Mouse (Mus musculus): Measurements from ENCODE around the gene Fam126a.
"Not testable (repeated sequence)": the region's sequence is repeated elsewhere in the genome, so short reads cannot be mapped to it uniquely, and the experiment has no call there.

Gene Fam126a

DNA sequence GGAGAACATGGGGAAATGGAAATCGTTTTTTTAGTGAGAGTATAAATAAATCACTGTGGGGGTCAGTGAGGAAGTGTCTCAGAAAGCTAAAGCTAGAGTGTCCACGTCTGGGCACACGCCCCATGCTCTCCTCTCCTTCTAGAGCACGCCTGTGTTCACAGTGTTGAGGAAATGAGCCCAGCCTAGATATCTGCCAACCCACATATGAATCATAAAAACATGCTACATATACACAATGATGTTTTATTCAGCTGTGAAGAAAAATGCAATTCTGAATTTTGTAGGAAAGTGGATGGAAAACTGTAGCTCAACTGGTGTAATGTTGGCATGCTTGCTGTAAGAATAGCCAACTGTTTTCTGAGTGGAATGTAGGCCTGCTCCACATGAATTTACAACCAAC is 130.3 kb downstream of the Fam126a start:
- no peak for DNase-seq (ENCODE audit: low spot score)

DNA sequence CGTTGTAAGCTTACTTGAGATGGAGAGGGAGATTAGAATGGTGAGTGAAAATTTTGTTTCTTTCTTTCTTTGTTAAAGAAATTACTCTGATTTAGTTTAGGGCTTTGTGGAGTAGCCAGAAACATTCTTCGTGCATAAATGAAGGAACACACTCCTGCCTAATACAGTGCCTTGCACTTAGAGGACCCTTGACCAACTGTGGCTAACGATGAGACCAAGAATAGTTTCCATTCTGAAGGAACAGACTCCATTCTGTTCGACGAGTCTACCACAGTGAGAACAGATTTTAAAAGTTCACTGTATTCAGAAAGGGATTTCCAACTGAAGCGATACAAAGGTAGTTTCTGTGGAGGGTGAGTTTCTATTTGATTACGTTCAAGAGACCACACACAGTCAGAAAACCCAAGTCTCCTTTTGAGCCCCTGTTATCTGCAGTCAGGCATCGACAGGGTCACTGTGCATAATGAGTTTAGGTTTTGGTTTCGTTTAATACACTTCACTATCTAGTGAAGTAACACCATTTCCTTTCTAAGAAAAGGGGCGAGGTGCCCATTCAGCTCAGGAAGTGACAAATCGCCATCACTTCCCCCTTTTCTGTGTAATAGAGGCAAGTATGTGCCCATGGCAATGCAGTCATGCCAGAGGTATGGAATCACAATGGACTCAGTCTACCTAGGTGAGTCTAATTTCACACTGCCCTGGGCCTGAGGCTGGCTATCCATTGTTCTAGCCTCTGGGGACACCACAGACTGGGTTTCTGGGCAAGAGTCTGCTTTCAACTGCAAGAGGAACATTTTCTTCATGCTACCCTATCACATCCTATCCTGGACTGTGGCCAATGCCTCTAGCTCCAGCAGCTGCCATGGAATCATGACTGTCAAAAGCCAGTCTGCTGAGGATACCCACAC is 136.4 kb downstream of the Fam126a start:
- DNase-seq (ENCODE audit: low spot score): peak; percentile 16

DNA sequence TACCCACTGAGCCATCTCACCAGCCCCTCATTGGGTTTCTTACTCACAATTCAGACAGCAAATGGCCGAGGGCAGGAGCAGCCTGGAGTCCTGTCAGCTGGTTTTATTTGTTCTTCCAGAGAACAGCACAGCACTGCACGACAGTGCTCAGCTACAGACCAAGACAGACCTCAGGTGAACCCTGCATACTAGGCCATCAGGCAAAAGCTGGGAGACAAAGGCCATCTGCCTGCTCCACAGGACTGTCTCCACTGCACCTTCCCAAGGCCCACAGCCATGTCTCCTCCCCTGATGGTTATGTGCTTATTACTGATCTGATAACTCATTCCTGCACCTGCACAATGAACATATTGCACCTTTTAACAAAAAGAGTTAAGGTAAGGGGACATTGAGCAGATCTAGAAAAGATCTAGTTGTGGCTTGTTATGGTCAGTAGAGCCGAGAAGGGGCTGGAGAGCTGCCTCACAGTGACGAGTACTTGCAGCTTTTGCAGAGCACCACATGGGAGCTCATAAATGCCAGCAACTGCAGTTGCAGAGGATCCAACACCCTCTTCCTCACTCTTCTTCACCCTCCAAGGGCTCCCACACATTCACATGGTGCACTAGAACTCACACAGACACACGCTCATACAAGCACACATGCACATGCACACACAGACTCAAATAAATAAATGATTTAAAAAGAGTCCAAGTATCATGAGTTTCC is 137.2 kb downstream of the Fam126a start:
- DNase-seq (ENCODE audit: low spot score): no peak

DNA sequence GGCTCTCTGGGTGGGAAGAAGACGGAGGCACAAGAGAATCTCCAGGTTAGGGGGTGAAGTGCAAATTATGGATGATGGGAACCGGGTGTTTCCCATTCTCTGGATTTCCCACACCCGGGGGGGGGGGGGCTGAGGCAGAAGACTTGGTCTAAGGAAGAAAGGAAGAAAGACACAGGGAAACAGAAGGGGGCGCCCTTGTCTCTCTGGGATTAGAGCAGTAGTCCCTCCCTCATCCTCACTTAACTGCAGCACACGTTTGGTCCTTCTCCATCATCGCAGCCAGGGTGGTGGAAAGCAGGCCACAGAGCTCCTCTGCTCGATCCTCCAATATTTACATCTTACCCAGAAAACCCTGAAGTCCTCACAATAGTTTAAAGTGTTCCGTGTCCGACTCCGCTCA is 139.8 kb downstream of the Fam126a start:
- peak; percentile 35 for DNase-seq (ENCODE audit: low spot score)

DNA sequence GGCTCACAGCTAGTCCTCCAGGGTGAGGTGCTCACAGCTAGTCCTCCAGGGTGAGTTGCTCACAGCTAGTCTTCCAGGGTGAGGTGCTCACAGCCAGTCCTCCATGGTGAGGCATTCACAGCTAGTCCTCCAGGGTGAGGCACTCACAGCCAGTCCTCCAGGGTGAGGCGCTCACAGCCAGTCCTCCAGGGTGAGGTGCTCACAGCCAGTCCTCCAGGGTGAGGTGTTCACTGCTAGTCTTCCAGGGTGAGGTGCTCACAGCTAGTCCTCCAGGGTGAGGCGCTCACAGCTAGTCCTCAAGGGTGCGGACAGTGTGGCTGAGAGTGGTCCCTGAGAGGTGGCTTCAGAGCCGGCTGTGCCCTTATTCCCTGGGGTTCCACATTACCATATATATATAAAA is 141.0 kb downstream of the Fam126a start:
- no peak for DNase-seq (ENCODE audit: low spot score)

DNA sequence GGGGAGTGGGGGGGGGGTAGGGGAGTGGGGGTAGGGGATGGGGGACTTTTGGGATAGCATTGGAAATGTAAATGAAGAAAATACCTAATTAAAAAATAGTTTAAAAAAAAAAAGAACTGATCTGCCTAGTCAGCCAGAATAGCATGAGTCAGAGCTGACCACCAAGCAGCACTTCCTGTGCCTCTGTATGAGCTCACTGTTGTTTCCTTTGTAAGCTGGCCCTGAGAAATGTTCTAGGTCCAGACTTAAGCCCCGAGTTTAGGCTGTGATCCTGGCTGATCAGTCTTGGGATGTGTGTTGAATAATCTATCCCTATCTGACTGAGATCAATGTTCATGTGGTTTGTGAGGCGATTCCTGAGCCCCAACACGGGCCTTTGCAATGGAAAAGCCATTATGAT is 143.4 kb downstream of the Fam126a start:
- DNase-seq (ENCODE audit: low spot score): no peak

DNA sequence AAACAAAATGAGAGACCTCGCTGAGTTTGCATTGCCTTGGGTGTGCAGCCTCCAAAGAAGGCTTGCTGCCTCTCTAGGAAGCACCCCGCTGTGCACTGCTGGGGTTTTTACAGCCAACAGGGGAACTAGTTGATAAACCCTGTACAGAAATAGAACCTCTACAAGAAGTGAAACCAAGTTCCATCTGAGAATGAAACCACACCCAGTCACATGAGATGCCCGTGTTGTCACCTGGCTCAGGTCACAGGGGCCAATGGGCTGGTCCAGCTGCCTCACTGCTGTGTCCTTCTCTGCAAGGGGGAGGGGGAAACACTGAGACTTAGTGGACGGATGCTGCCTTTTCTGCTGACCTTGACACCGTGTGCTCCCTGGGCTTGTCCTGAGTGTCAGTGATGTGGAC is 156.0 kb downstream of the Fam126a start:
- DNase-seq (ENCODE audit: low spot score): no peak

DNA sequence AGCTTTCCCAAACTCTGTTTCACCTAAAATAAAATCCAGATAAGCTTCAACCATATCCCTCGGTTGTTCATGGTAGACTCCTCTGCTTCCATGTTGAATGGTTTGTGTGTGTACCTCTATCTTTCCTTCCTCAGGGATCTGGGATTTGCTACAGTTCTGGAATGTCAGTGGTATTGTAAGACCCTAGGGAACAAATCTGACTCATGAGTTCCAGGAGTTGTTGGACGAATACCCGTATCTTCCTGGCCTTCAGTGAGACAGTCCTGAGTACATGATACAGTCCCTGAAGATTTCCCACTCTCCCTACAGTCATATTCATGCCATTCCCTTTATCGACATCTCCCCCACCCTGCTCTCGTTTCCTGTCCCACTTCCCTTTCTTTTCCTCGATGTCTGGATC is 157.9 kb downstream of the Fam126a start:
- DNase-seq (ENCODE audit: low spot score): no peak

DNA sequence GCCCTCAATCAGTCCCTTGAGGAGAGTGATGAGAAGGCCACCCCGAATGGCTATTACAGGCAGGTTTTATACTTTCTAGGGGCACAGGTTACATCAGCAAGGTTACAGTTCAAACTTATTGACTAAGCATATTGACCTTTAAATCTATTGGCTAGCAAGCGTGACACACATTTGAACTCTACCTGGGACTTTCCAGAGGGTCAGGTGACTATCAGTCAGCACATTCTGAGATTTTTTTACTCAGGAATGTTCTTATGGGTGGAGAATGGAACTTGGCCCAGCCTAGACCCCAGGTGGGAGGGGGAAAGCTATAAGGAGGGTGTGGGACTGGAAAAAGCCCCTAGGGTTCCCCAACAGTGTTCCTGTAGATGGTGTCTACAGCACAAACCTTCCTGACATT is 159.2 kb downstream of the Fam126a start:
- not testable (repeated sequence) for DNase-seq (ENCODE audit: low spot score)

DNA sequence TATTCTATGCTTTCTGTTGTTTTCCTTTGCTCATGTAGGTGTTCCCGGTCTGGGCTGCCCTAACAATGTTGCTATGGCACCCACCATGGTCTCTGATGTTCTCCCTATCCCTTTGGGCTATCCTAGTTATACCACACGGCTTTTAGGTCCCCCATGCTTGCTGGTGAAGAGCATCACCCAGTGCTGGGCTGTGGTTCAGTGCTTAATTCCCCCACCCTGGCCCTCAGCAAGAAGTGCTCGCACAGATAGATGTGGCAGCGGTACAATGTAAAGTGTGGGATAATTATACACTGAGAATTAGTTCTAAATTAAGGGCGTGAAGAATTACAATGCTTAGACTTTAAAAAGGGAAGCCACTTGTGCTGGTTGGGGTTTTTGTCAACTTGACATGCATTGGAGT is 164.5 kb downstream of the Fam126a start:
- no peak for DNase-seq (ENCODE audit: low spot score)

Measured in ovary, adult 18-20 months (tissue).